Mouse (Mus musculus) gastrocnemius, postnatal 10 days (tissue): ENCODE data around the gene Cherp. TPM values are rescaled to one million over a fixed set of nuclear protein-coding genes. Genes with fewer than 3 reads are reported as not detected.
A peak's percentile ranks its signal among the peaks of the same experiment; 100 is the strongest.

ENCODE experiments used
- DNase-seq: peaks from one replicate; pipeline ENCODE4 v3.0.0; 2021; ENCODE audit warnings: mixed read lengths
- total RNA-seq, 2 experiments: library from RNA; stranded (reverse); gene quantifications; 2 replicates each; pipeline ENCODE4 v1.2.3; 2021

Gene Cherp
- total RNA-seq, 2 experiments from 2014 or later, result 27.5 to 38.9 TPM

GRCm38 (mm10) chr8:72485456-72486199 is 10.6 kb upstream of the Cherp start:
- no peak for DNase-seq

- DNase-seq, result no peak
These were observed 4.3 kb downstream of the Cherp start for GRCm38 (mm10) chr8:72470684-72471083.

- DNase-seq, result no peak
These were observed 5.0 kb downstream of the Cherp start for GRCm38 (mm10) chr8:72469984-72470383.

- DNase-seq, result no peak
These were observed 5.8 kb downstream of the Cherp start for GRCm38 (mm10) chr8:72469243-72469642.

- DNase-seq, result no peak
These were observed 10.8 kb downstream of the Cherp start for GRCm38 (mm10) chr8:72464211-72464610.

GRCm38 (mm10) chr8:72459881-72460533 is 15.0 kb downstream of the Cherp start:
- DNase-seq, result no peak

GRCm38 (mm10) chr8:72458457-72458856 is 16.6 kb downstream of the Cherp start:
- no peak for DNase-seq

GRCm38 (mm10) chr8:72457806-72458205 is 17.2 kb downstream of the Cherp start:
- DNase-seq, result no peak

GRCm38 (mm10) chr8:72455317-72455716 is 19.7 kb downstream of the Cherp start:
- DNase-seq, result no peak

- no peak for DNase-seq
These were observed 21.1 kb downstream of the Cherp start for GRCm38 (mm10) chr8:72453904-72454303.

- no peak for DNase-seq
These were observed 23.5 kb downstream of the Cherp start for GRCm38 (mm10) chr8:72451516-72451915.

GRCm38 (mm10) chr8:72445071-72445470 is 30.0 kb downstream of the Cherp start:
- DNase-seq, result no peak

- DNase-seq, result no peak
These were observed 31.1 kb downstream of the Cherp start for GRCm38 (mm10) chr8:72443994-72444350.

- DNase-seq, result peak; percentile 96
These were observed 31.6 kb downstream of the Cherp start, which contains the start of the genes Calr3 and 1700030K09Rik for GRCm38 (mm10) chr8:72443338-72443993. TSS of gene Calr3 (minus strand) at chr8:72443870. TSS of gene 1700030K09Rik (plus strand) at chr8:72443880.

- no peak for DNase-seq
These were observed 36.6 kb downstream of the Cherp start for GRCm38 (mm10) chr8:72438248-72439015.

- peak; percentile 42 for DNase-seq
These were observed 40.1 kb downstream of the Cherp start for GRCm38 (mm10) chr8:72434952-72435351.

- DNase-seq, result no peak
These were observed 45.4 kb downstream of the Cherp start for GRCm38 (mm10) chr8:72429676-72430075.

GRCm38 (mm10) chr8:72422926-72423325 is 52.1 kb downstream of the Cherp start:
- no peak for DNase-seq

GRCm38 (mm10) chr8:72421362-72422335 is 53.4 kb downstream of the Cherp start, which contains the start of gene Eps15l1:
TSS of gene Eps15l1 (minus strand) at chr8:72421460.
- DNase-seq, result peak; percentile 99

GRCm38 (mm10) chr8:72420571-72421361 is 54.3 kb downstream of the Cherp start:
- DNase-seq, result peak; percentile 57
